Mouse (Mus musculus) heart, embryonic 16.5 days (tissue): ENCODE results near the gene Haus4. TPM values are rescaled to one million over a fixed set of nuclear protein-coding genes. Genes with fewer than 3 reads are reported as not detected.
A peak's percentile ranks its signal among the peaks of the same experiment; 100 is the strongest.

ENCODE experiments used
- ATAC-seq: fragments of 200-750 bp; cut with Nextera tagmentation; replicated peaks from 2 replicates; pipeline ENCODE4 v1.8.0; 2017; ENCODE audit warnings: moderate number of reproducible peaks; ENCODE audit not compliant: insufficient read depth, low FRiP score; ENCODE audit errors: extremely low read depth
- H3K27ac ChIP-seq: fragments of 300-500 bp; sonication (generic); 2 replicates; pipeline ENCODE4 v1.5.1; 2014; ENCODE audit warnings: mild to moderate bottlenecking, low read length, control low read depth, moderate library complexity
- H3K27me3 ChIP-seq: fragments of 300-500 bp; sonication (generic); 2 replicates; pipeline ENCODE4 v1.6.1; 2014; ENCODE audit warnings: low read length, mixed read lengths; ENCODE audit not compliant: control insufficient read depth, insufficient read depth
- H3K36me3 ChIP-seq: fragments of 300-500 bp; sonication (generic); 2 replicates; pipeline ENCODE4 v1.6.1; 2014; ENCODE audit not compliant: control insufficient read depth, insufficient read depth
- H3K4me1 ChIP-seq: fragments of 300-500 bp; sonication (generic); 2 replicates; pipeline ENCODE4 v1.6.1; 2014; ENCODE audit warnings: low read length, mixed read lengths; ENCODE audit not compliant: control insufficient read depth, insufficient read depth
- H3K4me2 ChIP-seq: fragments of 300-500 bp; sonication (generic); 2 replicates; pipeline ENCODE4 v1.6.1; 2014; ENCODE audit warnings: low read depth, mild to moderate bottlenecking, control low read depth, low read length
- H3K4me3 ChIP-seq: fragments of 300-500 bp; sonication (generic); 2 replicates; pipeline ENCODE4 v1.5.1; 2014; ENCODE audit warnings: mild to moderate bottlenecking, control low read depth, low read length
- H3K9ac ChIP-seq: fragments of 300-500 bp; sonication (generic); 2 replicates; pipeline ENCODE4 v1.6.1; 2014; ENCODE audit warnings: low read length, control low read depth
- H3K9me3 ChIP-seq: fragments of 300-500 bp; sonication (generic); replicated peaks from 2 replicates; pipeline ENCODE4 v1.6.1; 2016; ENCODE audit warnings: low read length; ENCODE audit not compliant: control insufficient read depth
- WGBS: fragments of 180-500 bp; shearing (Covaris S2); extraction: QIAGEN DNeasy Blood & Tissue Kit; methylation state at CpG from one replicate; pipeline ENCODE4 v1.1.7; 2014; 5-methylcytosine and 5-hydroxymethylcytosine counted together
- polyA plus RNA-seq: library from polyadenylated mRNA; unstranded; fragments of >200 nt; fragmentation: Nextera tagmentation; extraction: Ambion mirVana; gene quantifications from 2 replicates; pipeline ENCODE4 v1.2.1, GENCODE M21; 2015

Gene Haus4
- polyA plus RNA-seq, 1 experiment from 2014 or later: 47.0 TPM

GRCm38 (mm10) chr14:54592319-54592934, 38.0 kb upstream of the Haus4 start:
- Histone ChIP-seq H3K36me3 (0 out of 2 replicates have a peak, but pooled peaks cover 3% of the 10 kb centered on the region), H3K4me2 (peak overlapping the region; percentile 27; the same call in 1 of the 2 replicates), H3K4me3 (no peak overlapping the region), H3K4me1 (peaks cover 32% of the 10 kb centered on the region), H3K27me3 (no peaks in the 10 kb centered on the region), H3K9me3 (no peaks in the 10 kb centered on the region), H3K27ac (peak overlapping the region; percentile 92), H3K9ac (peak overlapping the region; percentile 64)
- 30% methylated on average over 10 of the region's 10 CpGs for WGBS
- peak; percentile 87 for ATAC-seq

DNA sequence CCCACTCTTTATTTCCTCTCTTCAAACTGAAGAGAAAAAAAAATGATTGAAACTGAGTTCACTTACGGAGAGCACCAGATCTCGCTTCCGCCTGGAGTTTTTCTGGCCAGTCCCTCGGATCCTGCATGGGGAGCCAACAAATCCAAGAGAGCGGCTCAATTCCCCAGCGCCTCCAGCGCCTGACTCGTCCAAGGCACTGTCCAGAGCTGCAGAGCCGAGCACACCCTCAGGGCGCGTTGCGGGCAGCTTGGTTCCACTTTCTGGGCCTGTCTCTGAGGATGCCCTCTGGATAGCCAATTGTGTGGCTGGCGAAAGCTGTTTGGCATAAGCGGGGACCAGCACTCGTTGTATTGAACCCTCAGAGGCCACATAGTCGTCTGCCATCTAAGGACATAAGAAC, 36.6 kb upstream of the Haus4 start:
- no peak overlapping the region for H3K9ac ChIP-seq
- H3K27me3 ChIP-seq: no peaks in the 10 kb centered on the region
- peaks cover 32% of the 10 kb centered on the region for H3K4me1 ChIP-seq
- no peaks in the 10 kb centered on the region for H3K9me3 ChIP-seq
- H3K36me3 ChIP-seq: 0 out of 2 replicates have a peak, but pooled peaks cover 3% of the 10 kb centered on the region
- 88% methylated on average over 16 of the region's 16 CpGs for WGBS
- H3K4me2 ChIP-seq: no peak overlapping the region
- no peak overlapping the region for H3K27ac ChIP-seq
- H3K4me3 ChIP-seq: no peak overlapping the region
- ATAC-seq: no peak

DNA sequence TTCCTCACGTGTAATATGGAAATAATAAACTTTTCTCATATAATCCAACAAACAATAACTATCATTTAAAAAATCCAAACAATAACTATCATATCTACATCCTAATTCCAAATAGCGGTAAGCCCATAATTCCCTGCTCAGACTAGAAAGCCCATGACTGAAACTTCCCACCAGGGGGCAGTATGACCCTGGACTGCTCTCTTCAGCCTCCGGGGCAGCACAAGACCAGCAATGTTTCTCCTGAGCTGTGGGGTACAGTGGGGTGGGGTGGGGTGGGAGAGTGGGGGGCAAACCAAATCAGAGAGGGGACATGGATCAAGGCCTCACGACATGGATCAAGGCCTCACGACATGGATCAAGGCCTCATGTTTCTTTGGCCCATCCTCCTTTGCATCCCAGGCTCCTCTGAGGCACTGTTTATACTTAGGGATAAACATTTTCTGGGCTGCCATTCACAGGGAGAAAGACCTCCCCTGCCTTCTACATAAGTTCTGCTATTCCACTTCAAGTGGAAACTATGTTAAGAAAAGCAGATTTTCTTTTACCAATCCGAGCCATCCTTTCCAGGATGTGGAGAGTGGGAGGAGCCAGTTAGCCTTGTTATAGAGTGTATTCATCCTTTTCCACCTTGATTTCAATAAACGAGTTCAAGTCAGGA, 29.4 kb upstream of the Haus4 start:
- Histone ChIP-seq H3K9me3 (no peaks in the 10 kb centered on the region), H3K4me3 (no peak overlapping the region), H3K4me1 (peaks cover 6% of the 10 kb centered on the region), H3K4me2 (no peak overlapping the region), H3K9ac (no peak overlapping the region), H3K27me3 (no peaks in the 10 kb centered on the region), H3K27ac (no peak overlapping the region), H3K36me3 (peaks cover 3% of the 10 kb centered on the region; the same call in 1 of the 2 replicates)
- 35% methylated on average over 7 of the region's 7 CpGs for WGBS
- peak; percentile 38; the same call in 1 of the 2 replicates for ATAC-seq

GRCm38 (mm10) chr14:54582536-54582935, 28.1 kb upstream of the Haus4 start:
- no peak overlapping the region for H3K9ac ChIP-seq
- H3K4me1 ChIP-seq: peaks cover 4% of the 10 kb centered on the region; the same call in 1 of the 2 replicates
- no peak overlapping the region for H3K4me3 ChIP-seq
- no peaks in the 10 kb centered on the region for H3K27me3 ChIP-seq
- H3K27ac ChIP-seq: no peak overlapping the region
- no peak overlapping the region for H3K4me2 ChIP-seq
- H3K9me3 ChIP-seq: no peaks in the 10 kb centered on the region
- H3K36me3 ChIP-seq: peaks cover 3% of the 10 kb centered on the region; the same call in 1 of the 2 replicates
- WGBS: 91% methylated on average over 9 of the region's 9 CpGs
- no peak for ATAC-seq

DNA sequence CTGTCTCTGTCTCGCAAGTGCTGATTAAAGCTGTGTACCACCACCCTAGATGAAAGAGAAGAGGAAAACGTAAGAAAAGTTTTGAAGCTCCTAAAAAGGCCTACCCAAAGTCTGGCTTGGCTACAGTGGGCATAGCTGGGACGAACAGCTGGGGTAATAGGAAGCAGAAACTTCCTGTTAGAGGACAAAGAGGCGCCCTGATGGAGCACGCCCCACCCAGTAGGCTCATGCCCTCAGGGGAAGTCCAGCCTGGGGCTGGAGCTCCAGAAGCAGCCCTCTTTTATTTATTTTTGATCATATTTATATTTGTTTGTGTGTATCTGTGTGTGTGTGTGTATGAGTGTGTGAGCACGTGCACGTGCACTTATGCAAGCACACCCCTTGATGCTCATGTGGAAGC, 25.2 kb upstream of the Haus4 start:
- Histone ChIP-seq H3K9ac (no peak overlapping the region), H3K36me3 (no peaks in the 10 kb centered on the region), H3K4me2 (no peak overlapping the region), H3K27ac (no peak overlapping the region), H3K4me3 (no peak overlapping the region), H3K4me1 (peaks cover 13% of the 10 kb centered on the region), H3K9me3 (no peaks in the 10 kb centered on the region), H3K27me3 (no peaks in the 10 kb centered on the region)
- 79% methylated on average over 7 of the region's 7 CpGs for WGBS
- ATAC-seq: no peak

DNA sequence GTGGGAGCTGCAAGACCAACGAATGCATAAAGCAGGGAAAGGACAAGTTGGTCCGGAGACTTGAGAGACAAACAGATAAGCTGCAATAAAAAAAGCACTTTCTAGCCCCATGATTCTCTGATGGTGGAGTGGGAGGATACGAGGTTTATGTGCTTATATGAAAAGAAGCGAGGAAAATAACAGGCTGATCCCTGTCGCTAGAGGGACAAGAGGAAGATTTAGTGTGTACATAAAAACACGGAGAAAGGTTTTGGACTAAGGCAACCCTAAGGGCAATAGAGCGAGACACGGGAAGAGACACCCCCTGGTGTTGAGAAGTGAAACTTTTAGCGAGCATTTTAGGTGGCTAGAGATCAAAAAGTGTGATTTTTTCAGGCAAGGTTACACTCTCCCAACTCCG, 23.6 kb upstream of the Haus4 start:
- Histone ChIP-seq H3K27ac (peak overlapping the region; percentile 96), H3K4me2 (peak overlapping the region; percentile 86), H3K4me3 (peak overlapping the region; percentile 63), H3K9ac (peak overlapping the region; percentile 88), H3K36me3 (no peaks in the 10 kb centered on the region), H3K27me3 (no peaks in the 10 kb centered on the region), H3K4me1 (peaks cover 28% of the 10 kb centered on the region), H3K9me3 (no peaks in the 10 kb centered on the region)
- ATAC-seq: peak; percentile 19; the same call in 1 of the 2 replicates
- WGBS: under 1% methylated on average over 10 of the region's 10 CpGs

- H3K4me3 ChIP-seq: peak within 1 kb of the TSS; percentile 63
- H3K9ac ChIP-seq: peak within 1 kb of the TSS; percentile 88
- peak; percentile 69 for ATAC-seq
- no peaks in the 10 kb centered on the region for H3K36me3 ChIP-seq
- peak within 1 kb of the TSS; percentile 86 for H3K4me2 ChIP-seq
- no peaks in the 10 kb centered on the region for H3K27me3 ChIP-seq
- peak within 1 kb of the TSS; percentile 96 for H3K27ac ChIP-seq
- H3K9me3 ChIP-seq: no peaks in the 10 kb centered on the region
- H3K4me1 ChIP-seq: peaks cover 36% of the 10 kb centered on the region
- under 1% methylated on average over 66 of the region's 66 CpGs for whole genome bisulfite sequencing
Measured at GRCm38 (mm10) chr14:54577089-54577982, 22.9 kb upstream of the Haus4 start, which contains the start of gene Ajuba. Gene Ajuba (minus strand): TSS chr14:54577558.

GRCm38 (mm10) chr14:54576241-54577088, 22.0 kb upstream of the Haus4 start:
- H3K27me3 ChIP-seq: no peaks in the 10 kb centered on the region
- no peak for ATAC-seq
- WGBS: under 1% methylated on average over 84 of the region's 84 CpGs
- H3K27ac ChIP-seq: peak overlapping the region; percentile 96
- peaks cover 43% of the 10 kb centered on the region for H3K4me1 ChIP-seq
- H3K9me3 ChIP-seq: no peaks in the 10 kb centered on the region
- peak overlapping the region; percentile 63 for H3K4me3 ChIP-seq
- H3K9ac ChIP-seq: peak overlapping the region; percentile 88
- no peaks in the 10 kb centered on the region for H3K36me3 ChIP-seq
- peak overlapping the region; percentile 86 for H3K4me2 ChIP-seq
